Mouse (Mus musculus): ENCODE results near the gene Olfr715b. TPM values are rescaled to one million over a fixed set of nuclear protein-coding genes. Genes with fewer than 3 reads are reported as not detected.

The Olfr715b gene
- polyA plus RNA-seq (2017; shearing (Covaris generic)), result under 1 TPM in 1 of 2 experiments, not detected in 1; 0.15 TPM

GRCm38 (mm10) chr7:107110269-107110668, at the start of gene Olfr715b:
Olfr715b (minus strand) TSS chr7:107110369.

GRCm38 (mm10) chr7:107138027-107138426, 27.9 kb upstream of the Olfr715b start, which contains the start of gene Olfr716:
Olfr716 (plus strand) TSS chr7:107138327.

GRCm38 (mm10) chr7:107130983-107131382, 20.8 kb upstream of the Olfr715b start, which contains the start of gene Olfr715:
Olfr715 (minus strand) TSS chr7:107131083.

GRCm38 (mm10) chr7:107092920-107093319, 17.2 kb downstream of the Olfr715b start, which contains the start of gene Olfr17:
Olfr17 (plus strand) TSS chr7:107093220.

GRCm38 (mm10) chr7:107070681-107071080, 39.5 kb downstream of the Olfr715b start, which contains the start of gene Olfr714:
Olfr714 (plus strand) TSS chr7:107070981.

Other genes with a start within 250 kb of the Olfr715b start
- gene Olfr704, start 247.2 kb downstream of the Olfr715b start, polyA plus RNA-seq (2017; shearing (Covaris generic)), result not detected
- not detected for gene Olfr705, start 233.5 kb downstream of the Olfr715b start, polyA plus RNA-seq (2017; shearing (Covaris generic))
- under 1 TPM in 1 of 2 experiments, not detected in 1; 0.19 TPM for gene Olfr706, start 222.2 kb downstream of the Olfr715b start, polyA plus RNA-seq (2017; shearing (Covaris generic))
- gene Olfr707, start 209.1 kb downstream of the Olfr715b start, polyA plus RNA-seq (2017; shearing (Covaris generic)), result under 1 TPM in 1 of 2 experiments, not detected in 1; 0.55 TPM
- gene Olfr1532-ps1, start 202.4 kb downstream of the Olfr715b start, polyA plus RNA-seq (2017; shearing (Covaris generic)), result not detected
- under 1 TPM; 0.05 to 0.88 TPM for gene Olfr709-ps1, start 178.2 kb downstream of the Olfr715b start, polyA plus RNA-seq (2017; shearing (Covaris generic))
- gene Olfr710, start 162.1 kb downstream of the Olfr715b start, polyA plus RNA-seq (2017; shearing (Covaris generic)), result not detected
- under 1 TPM in 1 of 2 experiments, not detected in 1; 0.04 TPM for gene Olfr6, start 146.4 kb downstream of the Olfr715b start, polyA plus RNA-seq (2017; shearing (Covaris generic))
- not detected for gene Olfr711, start 134.9 kb downstream of the Olfr715b start, polyA plus RNA-seq (2017; shearing (Covaris generic))
- gene Olfr2, start 104.3 kb downstream of the Olfr715b start, polyA plus RNA-seq (2017; shearing (Covaris generic)), result under 1 TPM in 1 of 2 experiments, not detected in 1; 0.38 TPM
- not detected for gene Olfr713, start 79.2 kb downstream of the Olfr715b start, polyA plus RNA-seq (2017; shearing (Covaris generic))
- gene Olfr714, start 39.4 kb downstream of the Olfr715b start, polyA plus RNA-seq (2017; shearing (Covaris generic)), result not detected
- gene Olfr17, start 17.1 kb downstream of the Olfr715b start, polyA plus RNA-seq (2017; shearing (Covaris generic)), result under 1 TPM in 1 of 2 experiments, not detected in 1; 0.07 TPM
- gene Olfr715, start 20.7 kb upstream of the Olfr715b start, polyA plus RNA-seq (2017; shearing (Covaris generic)), result under 1 TPM; 0.06 to 0.18 TPM
- gene Olfr716, start 28.0 kb upstream of the Olfr715b start, polyA plus RNA-seq (2017; shearing (Covaris generic)), result 1 to 10 TPM in 1 of 2 experiments, not detected in 1; 1.4 TPM
- under 1 TPM; 0.11 to 0.44 TPM for gene Nlrp14, start 56.6 kb upstream of the Olfr715b start, polyA plus RNA-seq (2017; shearing (Covaris generic))
- gene Rbmxl2, start 99.1 kb upstream of the Olfr715b start, polyA plus RNA-seq (2017; shearing (Covaris generic)), result not detected

Data from inflammation-experienced regulatory T-cells (primary cell).